Mouse (Mus musculus): ENCODE results near the gene Slc26a9.

GRCm38 (mm10) chr1:131760428-131760820 is 16.6 kb downstream of the Slc26a9 start:
- TF ChIP-seq CTCF (IDR thresholded peaks at IDR 0.05; ENCODE audit: extremely low read depth, insufficient read length, insufficient replicate concordance, low read depth, low read length) (no peak), POLR2A (IDR thresholded peaks at IDR 0.05; ENCODE audit: low read depth, low read length) (no peak)
